Mouse (Mus musculus): Measurements from ENCODE around the gene Gm49366. TPM values are rescaled to one million over a fixed set of nuclear protein-coding genes. Genes with fewer than 3 reads are reported as not detected.
"Not testable (repeated sequence)": the region's sequence is repeated elsewhere in the genome, so short reads cannot be mapped to it uniquely, and the experiment has no call there.

Gm49366 gene
- polyA plus RNA-seq, 1 experiment from 2014 or later, result not detected

GRCm38 (mm10) chr12:84003866-84004265 lies 34.9 kb upstream of the Gm49366 start:
- Histone ChIP-seq H3K9me3 (ENCODE audit: control insufficient read depth, low read length) (no peaks in the 10 kb centered on the region), H3K36me3 (ENCODE audit: control insufficient read depth, insufficient read depth, low read length) (no peaks in the 10 kb centered on the region), H3K4me1 (replicated peaks; ENCODE audit: control insufficient read depth, insufficient read depth) (no peaks in the 10 kb centered on the region), H3K27me3 (ENCODE audit: control insufficient read depth, insufficient read depth, low read length) (no peaks in the 10 kb centered on the region), H3K4me2 (replicated peaks; ENCODE audit: low read depth) (no peak overlapping the region), H3K27ac (replicated peaks) (no peak overlapping the region), H3K9ac (ENCODE audit: low read length) (no peak overlapping the region), H3K4me3 (ENCODE audit: low read depth, low read length) (no peak overlapping the region)
- TF ChIP-seq CTCF (IDR thresholded peaks at IDR 0.05; ENCODE audit: low read depth) (no peak), EP300 (optimal IDR thresholded peaks at IDR 0.05) (no peak)
- WGBS, result 86% methylated on average over 1 of the region's 1 CpGs
- ATAC-seq (ENCODE audit: low FRiP score, low TSS enrichment) (no peak), DNase-seq (ENCODE audit: low spot score) (no peak)

GRCm38 (mm10) chr12:84008251-84008650 lies 30.5 kb upstream of the Gm49366 start:
- no peak for ATAC-seq (ENCODE audit: low FRiP score, low TSS enrichment)
- H3K9me3 ChIP-seq (ENCODE audit: control insufficient read depth, low read length), result no peaks in the 10 kb centered on the region
- H3K27ac ChIP-seq (replicated peaks), result peak overlapping the region; percentile 72; the same call in 1 of the 2 replicates
- no peaks in the 10 kb centered on the region for H3K36me3 ChIP-seq (ENCODE audit: control insufficient read depth, insufficient read depth, low read length)
- H3K4me3 ChIP-seq (ENCODE audit: low read depth, low read length), result no peak overlapping the region
- H3K9ac ChIP-seq (ENCODE audit: low read length), result no peak overlapping the region; the same call in 1 of the 2 replicates
- peak overlapping the region; percentile 40 for H3K4me2 ChIP-seq (replicated peaks; ENCODE audit: low read depth)
- no peaks in the 10 kb centered on the region for H3K27me3 ChIP-seq (ENCODE audit: control insufficient read depth, insufficient read depth, low read length)
- no peaks in the 10 kb centered on the region; the same call in 1 of the 2 replicates for H3K4me1 ChIP-seq (replicated peaks; ENCODE audit: control insufficient read depth, insufficient read depth)
- WGBS, result 75% methylated on average over 12 of the region's 12 CpGs
- DNase-seq (ENCODE audit: low spot score), result no peak
- TF ChIP-seq CTCF (IDR thresholded peaks at IDR 0.05; ENCODE audit: low read depth) (no peak), EP300 (optimal IDR thresholded peaks at IDR 0.05) (no peak)

- peak overlapping the region; percentile 40 for H3K4me2 ChIP-seq (replicated peaks; ENCODE audit: low read depth)
- DNase-seq (ENCODE audit: low spot score), result no peak
- no peaks in the 10 kb centered on the region; the same call in 1 of the 2 replicates for H3K4me1 ChIP-seq (replicated peaks; ENCODE audit: control insufficient read depth, insufficient read depth)
- ATAC-seq (ENCODE audit: low FRiP score, low TSS enrichment), result no peak
- TF ChIP-seq EP300 (optimal IDR thresholded peaks at IDR 0.05), result no peak
- TF ChIP-seq CTCF (IDR thresholded peaks at IDR 0.05; ENCODE audit: low read depth), result no peak
- H3K27me3 ChIP-seq (ENCODE audit: control insufficient read depth, insufficient read depth, low read length), result no peaks in the 10 kb centered on the region
- H3K9ac ChIP-seq (ENCODE audit: low read length), result peak overlapping the region; percentile 56; the same call in 1 of the 2 replicates
- 50% methylated on average over 8 of the region's 8 CpGs for WGBS
- peak overlapping the region; percentile 46 for H3K4me3 ChIP-seq (ENCODE audit: low read depth, low read length)
- H3K36me3 ChIP-seq (ENCODE audit: control insufficient read depth, insufficient read depth, low read length), result no peaks in the 10 kb centered on the region
- peak overlapping the region; percentile 72 for H3K27ac ChIP-seq (replicated peaks)
- no peaks in the 10 kb centered on the region for H3K9me3 ChIP-seq (ENCODE audit: control insufficient read depth, low read length)
Measured at GRCm38 (mm10) chr12:84008729-84009128, 30.0 kb upstream of the Gm49366 start.

- peak; percentile 49 for TF ChIP-seq EP300 (optimal IDR thresholded peaks at IDR 0.05)
- H3K9ac ChIP-seq (ENCODE audit: low read length), result peak within 1 kb of the TSS; percentile 56
- H3K4me1 ChIP-seq (replicated peaks; ENCODE audit: control insufficient read depth, insufficient read depth); H3K36me3 ChIP-seq (ENCODE audit: control insufficient read depth, insufficient read depth, low read length); H3K27me3 ChIP-seq (ENCODE audit: control insufficient read depth, insufficient read depth, low read length); H3K9me3 ChIP-seq (ENCODE audit: control insufficient read depth, low read length): not testable (repeated sequence)
- peak within 1 kb of the TSS; percentile 72 for H3K27ac ChIP-seq (replicated peaks)
- peak within 1 kb of the TSS; percentile 40 for H3K4me2 ChIP-seq (replicated peaks; ENCODE audit: low read depth)
- ATAC-seq (ENCODE audit: low FRiP score, low TSS enrichment) (peak; percentile 97), DNase-seq (ENCODE audit: low spot score) (peak; percentile 81)
- 1% methylated on average over 52 of the region's 70 CpGs for WGBS
- peak within 1 kb of the TSS; percentile 46 for H3K4me3 ChIP-seq (ENCODE audit: low read depth, low read length)
Measured at GRCm38 (mm10) chr12:84009171-84009965, 29.4 kb upstream of the Gm49366 start, which contains the start of gene Acot1. Gene Acot1 (plus strand): TSS chr12:84009490.

- H3K4me3 ChIP-seq (ENCODE audit: low read depth, low read length), result peak overlapping the region; percentile 46
- no peaks in the 10 kb centered on the region for H3K27me3 ChIP-seq (ENCODE audit: control insufficient read depth, insufficient read depth, low read length)
- ATAC-seq (ENCODE audit: low FRiP score, low TSS enrichment), result no peak
- TF ChIP-seq EP300 (optimal IDR thresholded peaks at IDR 0.05), result no peak
- TF ChIP-seq CTCF (IDR thresholded peaks at IDR 0.05; ENCODE audit: low read depth), result no peak
- H3K4me2 ChIP-seq (replicated peaks; ENCODE audit: low read depth), result peak overlapping the region; percentile 40
- no peaks in the 10 kb centered on the region for H3K36me3 ChIP-seq (ENCODE audit: control insufficient read depth, insufficient read depth, low read length)
- peak overlapping the region; percentile 56; the same call in 1 of the 2 replicates for H3K9ac ChIP-seq (ENCODE audit: low read length)
- H3K4me1 ChIP-seq (replicated peaks; ENCODE audit: control insufficient read depth, insufficient read depth), result no peaks in the 10 kb centered on the region; the same call in 1 of the 2 replicates
- DNase-seq (ENCODE audit: low spot score), result no peak
- no peaks in the 10 kb centered on the region for H3K9me3 ChIP-seq (ENCODE audit: control insufficient read depth, low read length)
- WGBS, result 69% methylated on average over 3 of the region's 3 CpGs
- H3K27ac ChIP-seq (replicated peaks), result no peak overlapping the region
Measured at GRCm38 (mm10) chr12:84010201-84010600, 28.5 kb upstream of the Gm49366 start.
